Mouse (Mus musculus): ENCODE measurements around the gene Lrrc8c.

- TF ChIP-seq POLR2A (IDR thresholded peaks at IDR 0.05; ENCODE audit: control insufficient read depth in 1 of 2, insufficient read depth in 1 of 2, low read depth in 1 of 2, low read length in 2 of 2, poor library complexity in 1 of 2) (0 out of 4 replicates have a peak, but pooled peaks of 1 of the 2 experiments have one; percentile 28), BHLHE40 (IDR thresholded peaks at IDR 0.05; ENCODE audit: borderline replicate concordance, low read depth, low read length) (no peak), CTCF (IDR thresholded peaks at IDR 0.05 in 2 of 3, conservative IDR thresholded peaks at IDR 0.05 in 1 of 3; ENCODE audit: control insufficient read depth in 1 of 3, insufficient read depth in 1 of 3, low read depth in 2 of 3, low read length in 3 of 3, poor library complexity in 1 of 3, severe bottlenecking in 1 of 3) (peak; percentile 52 to 68 (median 54)), MXI1 (IDR thresholded peaks at IDR 0.05; ENCODE audit: low read depth, low read length) (no peak; the same call in 1 of the 2 replicates), TCF12 (IDR thresholded peaks at IDR 0.05; ENCODE audit: low read depth, low read length) (no peak; the same call in 1 of the 2 replicates), HCFC1 (IDR thresholded peaks at IDR 0.05; ENCODE audit: low read depth, low read length) (peak; percentile 27; the same call in 1 of the 2 replicates), NELFE (IDR thresholded peaks at IDR 0.05; ENCODE audit: low read depth, low read length) (0 out of 2 replicates have a peak, but pooled peaks have one; percentile 15), RCOR1 (IDR thresholded peaks at IDR 0.05; ENCODE audit: low read depth, low read length) (peak; percentile 88), SIN3A (IDR thresholded peaks at IDR 0.05; ENCODE audit: low read length) (no peak; the same call in none of the 2 replicates), GABPA (IDR thresholded peaks at IDR 0.05; ENCODE audit: low read depth, low read length) (no peak), MAX (IDR thresholded peaks at IDR 0.05; ENCODE audit: low read length) (no peak), POLR2AphosphoS5 (IDR thresholded peaks at IDR 0.05; ENCODE audit: borderline replicate concordance, low read depth, low read length) (no peak), EP300 (IDR thresholded peaks at IDR 0.05; ENCODE audit: low read depth in 1 of 2, low read length in 2 of 2) (peak; percentile 74 to 84)
Measured at GRCm38 (mm10) chr5:105492367-105493246, 26.6 kb upstream of the Lrrc8c start.

All from MEL (cell line).